8 mouse cellular contexts compared by ENCODE assay signal in the genomic region with DNA sequence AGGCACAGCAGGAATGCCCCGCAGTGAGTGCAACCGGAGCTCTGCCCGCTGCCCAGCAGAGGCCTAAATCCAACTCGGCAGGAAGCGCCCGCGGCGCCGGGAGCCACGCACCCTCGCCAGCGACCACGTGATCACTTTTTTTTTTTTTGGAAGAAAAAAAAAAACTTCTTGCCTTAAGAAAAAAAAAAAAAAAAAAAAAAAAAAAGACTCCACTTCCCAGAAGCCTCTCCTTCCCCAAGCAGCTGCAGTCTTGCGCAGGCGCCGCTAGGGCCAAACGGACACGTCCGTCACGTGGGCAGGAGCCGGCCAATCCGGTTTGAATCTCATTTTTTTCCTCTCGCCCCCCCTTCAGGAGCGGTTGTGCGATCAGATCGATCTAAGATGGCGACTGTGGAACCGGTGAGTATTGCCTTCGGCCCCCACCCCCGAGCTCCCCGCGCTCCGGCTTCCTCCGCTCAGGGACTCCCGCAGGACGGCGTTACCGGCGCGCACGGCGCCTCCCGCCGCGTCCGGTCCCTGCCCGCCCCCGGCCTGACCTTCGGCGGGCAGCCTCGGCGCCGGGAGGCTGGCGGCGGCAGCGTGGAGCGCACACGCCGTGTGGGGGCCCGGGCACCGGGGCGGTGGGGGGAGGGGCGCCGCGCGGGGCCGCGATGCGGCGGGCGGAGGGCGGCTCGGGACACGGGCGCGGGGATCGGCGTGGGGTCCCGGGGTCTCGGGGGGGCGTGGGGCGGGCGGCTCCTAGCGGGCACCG. TPM values are rescaled to one million over a fixed set of nuclear protein-coding genes. Genes with fewer than 3 reads are reported as not detected.
DNase-seq lines count a peak whose midpoint lies in the region; ATAC-seq lines count a peak whose summit lies in the region.

No protein-coding gene starts in this region.

- peak; percentile 95 for DNase-seq in c-Kit-negative CD71-positive TER-119-positive erythroid progenitor cells, embryonic 14.5 days (ENCODE audit: low read depth, low spot score)
- DNase-seq in fibroblast of lung, adult 2 months (ENCODE audit: low read depth) = peak; percentile 97
- peak; percentile 98 for DNase-seq in kidney, postnatal 14 days
- DNase-seq in liver, embryonic 13.5 days = peak; percentile 98
- DNase-seq in neural tube, embryonic 10.5 days (ENCODE audit: extremely low spot score, low spot score) = peak; percentile 95

- H3K9ac ChIP-seq in heart, embryonic 14.5 days (ENCODE audit: low read length) = peak overlapping the region; percentile 97
- peak overlapping the region; percentile 99 for H3K9ac ChIP-seq in liver, embryonic 13.5 days
- peak overlapping the region; percentile 99 for H3K9ac ChIP-seq in stomach, embryonic 16.5 days (ENCODE audit: low read length)

- WGBS in heart, embryonic 14.5 days = under 1% methylated on average over 65 of the region's 85 CpGs
- WGBS in liver, embryonic 13.5 days (ENCODE audit: insufficient replicate concordance) = under 1% methylated on average over 72 of the region's 85 CpGs
- WGBS in stomach, embryonic 16.5 days = under 1% methylated on average over 81 of the region's 85 CpGs

- no peaks in the 10 kb centered on the region for H3K27me3 ChIP-seq in heart, embryonic 14.5 days (ENCODE audit: control insufficient read depth, insufficient read depth, low read length)
- no peaks in the 10 kb centered on the region for H3K27me3 ChIP-seq in liver, embryonic 13.5 days
- no peaks in the 10 kb centered on the region for H3K27me3 ChIP-seq in stomach, embryonic 16.5 days (ENCODE audit: control insufficient read depth, insufficient read depth, low read length)

- 0 out of 2 replicates have a peak, but pooled peaks cover 3% of the 10 kb centered on the region for H3K36me3 ChIP-seq in heart, embryonic 14.5 days (ENCODE audit: control insufficient read depth, insufficient read depth, low read length)
- no peaks in the 10 kb centered on the region for H3K36me3 ChIP-seq in liver, embryonic 13.5 days
- no peaks in the 10 kb centered on the region for H3K36me3 ChIP-seq in stomach, embryonic 16.5 days (ENCODE audit: control insufficient read depth, insufficient read depth, low read length)

- H3K4me3 ChIP-seq in heart, embryonic 14.5 days (ENCODE audit: control insufficient read depth in 1 of 2, insufficient read depth in 1 of 2, low read depth in 1 of 2, low read length in 2 of 2) = peak overlapping the region; percentile 89 to 99
- peak overlapping the region; percentile 100 for H3K4me3 ChIP-seq in liver, embryonic 13.5 days (replicated peaks)
- H3K4me3 ChIP-seq in stomach, embryonic 16.5 days (replicated peaks; ENCODE audit: low read length) = peak overlapping the region; percentile 95

- peaks cover 3 to 30% of the 10 kb centered on the region in 2 experiments for H3K4me1 ChIP-seq in heart, embryonic 14.5 days (ENCODE audit: control insufficient read depth in 2 of 2, insufficient read depth in 2 of 2, low read length in 2 of 2)
- peaks cover 47% of the 10 kb centered on the region for H3K4me1 ChIP-seq in liver, embryonic 13.5 days (replicated peaks)
- H3K4me1 ChIP-seq in stomach, embryonic 16.5 days (ENCODE audit: control insufficient read depth, insufficient read depth, low read length) = peaks cover 32% of the 10 kb centered on the region

- peak; percentile 92 for ATAC-seq in CD4-positive, CD25-positive, alpha-beta regulatory T cell, adult 4 months
- peak; percentile 94 for ATAC-seq in heart, embryonic 14.5 days (ENCODE audit: insufficient number of reproducible peaks, insufficient read depth, low FRiP score, low read depth)
- ATAC-seq in liver, embryonic 13.5 days (ENCODE audit: low read depth) = peak; percentile 87
- ATAC-seq in stomach, embryonic 16.5 days (ENCODE audit: insufficient read depth, low FRiP score) = peak; percentile 96

- peak overlapping the region; percentile 96 for H3K4me2 ChIP-seq in heart, embryonic 14.5 days (ENCODE audit: low read length)
- peak overlapping the region; percentile 95 for H3K4me2 ChIP-seq in liver, embryonic 13.5 days
- H3K4me2 ChIP-seq in stomach, embryonic 16.5 days (ENCODE audit: low read depth, low read length) = peak overlapping the region; percentile 96

- no peaks in the 10 kb centered on the region for H3K9me3 ChIP-seq in heart, embryonic 14.5 days (ENCODE audit: control insufficient read depth, low read length)
- H3K9me3 ChIP-seq in liver, embryonic 13.5 days (replicated peaks) = no peaks in the 10 kb centered on the region
- H3K9me3 ChIP-seq in stomach, embryonic 16.5 days (replicated peaks; ENCODE audit: control insufficient read depth, low read length) = no peaks in the 10 kb centered on the region

- H3K27ac ChIP-seq in heart, embryonic 14.5 days (replicated peaks in 1 of 2; ENCODE audit: control insufficient read depth in 1 of 2, insufficient read depth in 1 of 2, low read depth in 2 of 2, low read length in 2 of 2) = peak overlapping the region; percentile 93 to 94
- peak overlapping the region; percentile 89 for H3K27ac ChIP-seq in liver, embryonic 13.5 days
- peak overlapping the region; percentile 98 for H3K27ac ChIP-seq in stomach, embryonic 16.5 days (ENCODE audit: low read length)

RNA-seq across cellular contexts. Expression of a gene that starts 1.1 kb away (rescaled TPM):
- polyA plus RNA-seq in CD4-positive, CD25-positive, alpha-beta regulatory T cell, adult 4 months (2017; shearing (Covaris generic)) = 100 to 1,000 TPM; 250 to 332 TPM
- polyA plus RNA-seq in heart, embryonic 14.5 days (2014; fragmentation: Nextera tagmentation; extraction: Ambion mirVana) = 230 and 246 TPM in 2 replicates
- 206 and 264 TPM in 2 replicates for polyA plus RNA-seq in liver, embryonic 13.5 days (2015; fragmentation: Nextera tagmentation; extraction: Ambion mirVana)
- polyA plus RNA-seq in stomach, embryonic 16.5 days (2015; fragmentation: Nextera tagmentation; extraction: Ambion mirVana) = 284 and 299 TPM in 2 replicates

RNA-seq across cellular contexts. Expression of a gene that starts 37.8 kb away (rescaled TPM):
- 10 to 100 TPM; 33.4 to 36.2 TPM for polyA plus RNA-seq in CD4-positive, CD25-positive, alpha-beta regulatory T cell, adult 4 months (2017; shearing (Covaris generic))
- polyA plus RNA-seq in heart, embryonic 14.5 days (2014; fragmentation: Nextera tagmentation; extraction: Ambion mirVana) = 46.1 and 49.1 TPM in 2 replicates
- polyA plus RNA-seq in liver, embryonic 13.5 days (2015; fragmentation: Nextera tagmentation; extraction: Ambion mirVana) = 26.1 and 32.0 TPM in 2 replicates
- polyA plus RNA-seq in stomach, embryonic 16.5 days (2015; fragmentation: Nextera tagmentation; extraction: Ambion mirVana) = 50.0 and 53.4 TPM in 2 replicates

Comparison
In these comparisons a context has a peak if more than half of its experiments do, and no peak if none do; other contexts are left out.
1. Peak in every context shown above with its lines: DNase-seq, ATAC-seq, H3K4me3 ChIP-seq and H3K27ac ChIP-seq.